Mouse (Mus musculus): ENCODE results near the gene Scrn1. TPM values are rescaled to one million over a fixed set of nuclear protein-coding genes. Genes with fewer than 3 reads are reported as not detected.

Gene Scrn1
- total and polyA plus RNA-seq, 3 experiments, result 6.1 to 7.4 (median 6.8) TPM

- Histone ChIP-seq H3K27me3 (ENCODE audit: control insufficient read depth, insufficient read depth, low read length) (no peaks in the 10 kb centered on the region), H3K79me2 (replicated peaks; ENCODE audit: control insufficient read depth, insufficient read depth, low read length) (no peaks in the 10 kb centered on the region; the same call in 1 of the 2 replicates), H3K27ac (peak overlapping the region; percentile 87), H3K9ac (ENCODE audit: low read depth, low read length) (peak overlapping the region; percentile 73), H3K4me1 (ENCODE audit: control insufficient read depth, insufficient read depth, low read length) (peaks cover 2% of the 10 kb centered on the region), H3K4me3 (peak overlapping the region; percentile 66), H3K36me3 (ENCODE audit: control insufficient read depth, insufficient read depth, low read length) (no peaks in the 10 kb centered on the region)
- TF ChIP-seq POLR2A (IDR thresholded peaks at IDR 0.05; ENCODE audit: insufficient read depth, low read depth, low read length), result peak; percentile 69
- TF ChIP-seq CTCF (IDR thresholded peaks at IDR 0.05), result no peak
- intact Hi-C loops (cut with DNase I), result loop anchor here (2.0 to 10.0 kb wide), 3 partner anchors 88 to 224 kb away; partner anchors contain the start of genes Mturn and Znrf2
- under 1% methylated on average over 20 of the region's 20 CpGs for WGBS
- peak; percentile 95 to 96 for DNase-seq
Measured at GRCm38 (mm10) chr6:54592938-54593535, 26.7 kb upstream of the Scrn1 start.

GRCm38 (mm10) chr6:54591778-54592177 lies 25.5 kb upstream of the Scrn1 start:
- intact Hi-C loops (cut with DNase I), result loop anchor here (2.0 to 10.0 kb wide), 3 partner anchors 89 to 226 kb away; partner anchors contain the start of genes Mturn and Znrf2
- H3K36me3 ChIP-seq (ENCODE audit: control insufficient read depth, insufficient read depth, low read length), result no peaks in the 10 kb centered on the region
- peak overlapping the region; percentile 18; the same call in 1 of the 2 replicates for H3K9ac ChIP-seq (ENCODE audit: low read depth, low read length)
- H3K4me1 ChIP-seq (ENCODE audit: control insufficient read depth, insufficient read depth, low read length), result peaks cover 2% of the 10 kb centered on the region
- H3K27ac ChIP-seq, result peak overlapping the region; percentile 36
- TF ChIP-seq POLR2A (IDR thresholded peaks at IDR 0.05; ENCODE audit: insufficient read depth, low read depth, low read length) (no peak), CTCF (IDR thresholded peaks at IDR 0.05) (no peak), EP300 (IDR thresholded peaks at IDR 0.05; ENCODE audit: insufficient read depth, low read depth, low read length) (no peak)
- no peaks in the 10 kb centered on the region; the same call in 1 of the 2 replicates for H3K79me2 ChIP-seq (replicated peaks; ENCODE audit: control insufficient read depth, insufficient read depth, low read length)
- no peaks in the 10 kb centered on the region for H3K27me3 ChIP-seq (ENCODE audit: control insufficient read depth, insufficient read depth, low read length)
- peak in 1 of 2 experiments; percentile 10 for DNase-seq
- no peak overlapping the region; the same call in 1 of the 2 replicates for H3K4me3 ChIP-seq
- 28% methylated on average over 6 of the region's 6 CpGs for WGBS

- Histone ChIP-seq H3K27ac (no peak overlapping the region), H3K36me3 (ENCODE audit: control insufficient read depth, insufficient read depth, low read length) (no peaks in the 10 kb centered on the region), H3K27me3 (ENCODE audit: control insufficient read depth, insufficient read depth, low read length) (no peaks in the 10 kb centered on the region), H3K9ac (ENCODE audit: low read depth, low read length) (no peak overlapping the region), H3K4me1 (ENCODE audit: control insufficient read depth, insufficient read depth, low read length) (peaks cover 2% of the 10 kb centered on the region), H3K4me3 (no peak overlapping the region), H3K79me2 (replicated peaks; ENCODE audit: control insufficient read depth, insufficient read depth, low read length) (no peaks in the 10 kb centered on the region; the same call in 1 of the 2 replicates)
- no peak for DNase-seq
- TF ChIP-seq EP300 (IDR thresholded peaks at IDR 0.05; ENCODE audit: insufficient read depth, low read depth, low read length), result no peak
- no peak for TF ChIP-seq CTCF (IDR thresholded peaks at IDR 0.05)
- no peak for TF ChIP-seq POLR2A (IDR thresholded peaks at IDR 0.05; ENCODE audit: insufficient read depth, low read depth, low read length)
- intact Hi-C loops (cut with DNase I), result loop anchor here (5.0 to 10.0 kb wide), 2 partner anchors 196 to 227 kb away; partner anchors contain the start of gene Znrf2
- 92% methylated on average over 2 of the region's 2 CpGs for WGBS
Measured at GRCm38 (mm10) chr6:54590691-54591090, 24.4 kb upstream of the Scrn1 start.

GRCm38 (mm10) chr6:54588212-54588611 lies 21.9 kb upstream of the Scrn1 start:
- H3K9ac ChIP-seq (ENCODE audit: low read depth, low read length), result no peak overlapping the region
- DNase-seq, result no peak
- TF ChIP-seq POLR2A (IDR thresholded peaks at IDR 0.05; ENCODE audit: insufficient read depth, low read depth, low read length), result no peak
- no peak for TF ChIP-seq CTCF (IDR thresholded peaks at IDR 0.05)
- TF ChIP-seq EP300 (IDR thresholded peaks at IDR 0.05; ENCODE audit: insufficient read depth, low read depth, low read length), result no peak
- no peaks in the 10 kb centered on the region; the same call in 1 of the 2 replicates for H3K79me2 ChIP-seq (replicated peaks; ENCODE audit: control insufficient read depth, insufficient read depth, low read length)
- H3K36me3 ChIP-seq (ENCODE audit: control insufficient read depth, insufficient read depth, low read length), result no peaks in the 10 kb centered on the region
- intact Hi-C loops (cut with DNase I), result loop anchor here (2.0 to 5.0 kb wide), 3 partner anchors 27 to 579 kb away; partner anchors contain the start of gene Nod1
- H3K27ac ChIP-seq, result no peak overlapping the region
- no peaks in the 10 kb centered on the region for H3K27me3 ChIP-seq (ENCODE audit: control insufficient read depth, insufficient read depth, low read length)
- peaks cover 2% of the 10 kb centered on the region for H3K4me1 ChIP-seq (ENCODE audit: control insufficient read depth, insufficient read depth, low read length)
- WGBS, result 68% methylated on average over 1 of the region's 1 CpGs
- no peak overlapping the region for H3K4me3 ChIP-seq

- no peak for DNase-seq
- intact Hi-C loops (cut with DNase I), result loop anchor here (2.0 to 5.0 kb wide), 4 partner anchors 27 to 580 kb away; partner anchors contain the start of gene Nod1
- no peak overlapping the region for H3K9ac ChIP-seq (ENCODE audit: low read depth, low read length)
- H3K36me3 ChIP-seq (ENCODE audit: control insufficient read depth, insufficient read depth, low read length), result no peaks in the 10 kb centered on the region
- no peaks in the 10 kb centered on the region for H3K27me3 ChIP-seq (ENCODE audit: control insufficient read depth, insufficient read depth, low read length)
- 85% methylated on average over 4 of the region's 4 CpGs for WGBS
- H3K27ac ChIP-seq, result no peak overlapping the region
- H3K4me3 ChIP-seq, result no peak overlapping the region
- TF ChIP-seq EP300 (IDR thresholded peaks at IDR 0.05; ENCODE audit: insufficient read depth, low read depth, low read length) (no peak), CTCF (IDR thresholded peaks at IDR 0.05) (no peak), POLR2A (IDR thresholded peaks at IDR 0.05; ENCODE audit: insufficient read depth, low read depth, low read length) (no peak)
- peaks cover 2% of the 10 kb centered on the region for H3K4me1 ChIP-seq (ENCODE audit: control insufficient read depth, insufficient read depth, low read length)
- H3K79me2 ChIP-seq (replicated peaks; ENCODE audit: control insufficient read depth, insufficient read depth, low read length), result no peaks in the 10 kb centered on the region; the same call in 1 of the 2 replicates
Measured at GRCm38 (mm10) chr6:54587683-54588082, 21.4 kb upstream of the Scrn1 start.

- Histone ChIP-seq H3K4me1 (ENCODE audit: control insufficient read depth, insufficient read depth, low read length) (peaks cover 2% of the 10 kb centered on the region), H3K27ac (no peak overlapping the region), H3K4me3 (no peak overlapping the region), H3K79me2 (replicated peaks; ENCODE audit: control insufficient read depth, insufficient read depth, low read length) (no peaks in the 10 kb centered on the region; the same call in 1 of the 2 replicates), H3K36me3 (ENCODE audit: control insufficient read depth, insufficient read depth, low read length) (no peaks in the 10 kb centered on the region), H3K9ac (ENCODE audit: low read depth, low read length) (no peak overlapping the region), H3K27me3 (ENCODE audit: control insufficient read depth, insufficient read depth, low read length) (no peaks in the 10 kb centered on the region)
- TF ChIP-seq CTCF (IDR thresholded peaks at IDR 0.05) (no peak), POLR2A (IDR thresholded peaks at IDR 0.05; ENCODE audit: insufficient read depth, low read depth, low read length) (no peak), EP300 (IDR thresholded peaks at IDR 0.05; ENCODE audit: insufficient read depth, low read depth, low read length) (no peak)
- no peak for DNase-seq
- intact Hi-C loops (cut with DNase I), result loop anchor here (2.0 to 5.0 kb wide), 3 partner anchors 42 to 580 kb away; partner anchors contain the start of gene Nod1
- WGBS, result 80% methylated on average over 8 of the region's 8 CpGs
Measured at GRCm38 (mm10) chr6:54586911-54587310, 20.6 kb upstream of the Scrn1 start.
